Mouse (Mus musculus) small intestine, adult 2 months (tissue): ENCODE measurements around the gene Mtmr10.

ENCODE experiments used
- CTCF ChIP-seq: fragments of 200-500 bp; IDR thresholded peaks from 2 replicates; pipeline ENCODE4 v1.5.1; 2012; ENCODE audit warnings: low read depth, mild to moderate bottlenecking, control low read depth, inconsistent platforms, low read length, moderate library complexity, mixed read lengths; ENCODE audit not compliant: insufficient replicate concordance, insufficient read length; ENCODE audit errors: extremely low read depth
- POLR2A ChIP-seq: fragments of 200-500 bp; IDR thresholded peaks from 2 replicates; pipeline ENCODE4 v1.6.1; 2012; ENCODE audit warnings: low read depth, mild to moderate bottlenecking, control low read depth, inconsistent platforms, low read length, moderate library complexity

- no peak for TF ChIP-seq CTCF
- no peak for TF ChIP-seq POLR2A
These were observed 4.3 kb downstream of the Mtmr10 start for GRCm38 (mm10) chr7:64291722-64292121.
